Mouse (Mus musculus): ENCODE results near the gene Tmem238. TPM values are rescaled to one million over a fixed set of nuclear protein-coding genes. Genes with fewer than 3 reads are reported as not detected.

The Tmem238 gene
- polyA plus RNA-seq, 1 experiment, result 3.4 TPM

DNA sequence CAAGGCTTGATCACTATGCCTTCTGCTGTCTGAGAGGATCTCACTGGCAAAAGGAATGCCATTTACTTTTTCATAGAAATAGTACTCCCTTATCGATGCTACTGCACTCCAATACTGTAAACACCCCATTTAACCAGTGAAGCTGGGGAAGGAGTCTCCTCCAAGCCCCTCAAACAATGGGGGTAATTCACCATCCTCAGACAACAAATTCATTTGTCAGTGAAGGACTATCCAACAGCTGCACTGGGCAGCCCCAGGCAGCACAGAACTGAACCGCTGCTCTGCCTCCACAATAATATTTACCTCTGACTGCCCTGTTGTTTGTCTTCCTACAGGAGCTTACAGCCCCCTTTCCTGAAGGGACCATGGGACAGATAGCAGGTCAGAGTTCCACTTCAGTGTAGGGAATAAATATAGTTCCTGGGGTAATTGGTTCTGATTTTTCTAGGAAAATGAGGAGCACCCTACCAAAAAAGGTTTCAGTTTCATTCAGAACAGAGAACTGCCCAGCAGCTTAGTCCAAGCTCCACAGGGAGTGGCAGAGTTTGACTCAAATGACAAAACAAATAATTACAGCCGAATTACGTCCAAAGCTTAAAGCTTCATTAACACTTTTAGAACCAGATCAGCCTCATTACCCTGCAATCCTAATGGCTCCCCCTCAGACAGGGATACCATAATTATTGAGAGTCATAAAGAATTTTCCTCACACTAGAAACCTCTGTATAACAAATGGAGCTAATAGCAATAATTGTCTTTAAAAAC is 24.3 kb downstream of the Tmem238 start:
- DNase-seq (ENCODE audit: low read depth), result peak; percentile 61
- TF ChIP-seq POLR2A (IDR thresholded peaks at IDR 0.05; ENCODE audit: borderline replicate concordance, extremely low read depth, insufficient read depth, insufficient read length, poor library complexity, severe bottlenecking) (no peak), CTCF (IDR thresholded peaks at IDR 0.05; ENCODE audit: borderline replicate concordance, extremely low read depth, insufficient read depth, insufficient read length) (no peak)

DNA sequence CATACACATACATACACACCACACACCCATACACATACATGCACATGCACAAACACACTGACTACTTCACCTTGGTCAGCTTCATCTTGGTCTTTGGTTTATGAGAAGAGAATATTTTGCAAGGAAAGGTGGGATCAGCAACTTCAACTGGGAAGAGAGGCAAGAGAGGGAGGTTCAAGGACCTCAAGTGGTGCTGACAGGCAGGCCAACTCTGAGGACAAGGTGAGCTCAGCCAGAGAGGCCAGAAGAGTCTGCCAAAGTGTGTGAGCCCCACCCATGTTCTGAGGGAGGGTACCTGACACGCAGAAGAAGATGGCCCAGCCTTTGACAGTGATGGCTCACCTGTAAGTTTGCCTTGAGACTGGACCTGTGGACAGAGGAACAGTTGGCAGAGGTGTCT is 29.8 kb downstream of the Tmem238 start:
- TF ChIP-seq CTCF (IDR thresholded peaks at IDR 0.05; ENCODE audit: borderline replicate concordance, extremely low read depth, insufficient read depth, insufficient read length) (no peak), POLR2A (IDR thresholded peaks at IDR 0.05; ENCODE audit: borderline replicate concordance, extremely low read depth, insufficient read depth, insufficient read length, poor library complexity, severe bottlenecking) (no peak)
- no peak for DNase-seq (ENCODE audit: low read depth)

- no peak for TF ChIP-seq CTCF (IDR thresholded peaks at IDR 0.05; ENCODE audit: borderline replicate concordance, extremely low read depth, insufficient read depth, insufficient read length)
- no peak for TF ChIP-seq POLR2A (IDR thresholded peaks at IDR 0.05; ENCODE audit: borderline replicate concordance, extremely low read depth, insufficient read depth, insufficient read length, poor library complexity, severe bottlenecking)
These were observed 36.5 kb downstream of the Tmem238 start, which contains the start of gene Cox6b2 for GRCm38 (mm10) chr7:4752821-4753570. Gene Cox6b2, minus strand, starts transcription at chr7:4753094.

DNA sequence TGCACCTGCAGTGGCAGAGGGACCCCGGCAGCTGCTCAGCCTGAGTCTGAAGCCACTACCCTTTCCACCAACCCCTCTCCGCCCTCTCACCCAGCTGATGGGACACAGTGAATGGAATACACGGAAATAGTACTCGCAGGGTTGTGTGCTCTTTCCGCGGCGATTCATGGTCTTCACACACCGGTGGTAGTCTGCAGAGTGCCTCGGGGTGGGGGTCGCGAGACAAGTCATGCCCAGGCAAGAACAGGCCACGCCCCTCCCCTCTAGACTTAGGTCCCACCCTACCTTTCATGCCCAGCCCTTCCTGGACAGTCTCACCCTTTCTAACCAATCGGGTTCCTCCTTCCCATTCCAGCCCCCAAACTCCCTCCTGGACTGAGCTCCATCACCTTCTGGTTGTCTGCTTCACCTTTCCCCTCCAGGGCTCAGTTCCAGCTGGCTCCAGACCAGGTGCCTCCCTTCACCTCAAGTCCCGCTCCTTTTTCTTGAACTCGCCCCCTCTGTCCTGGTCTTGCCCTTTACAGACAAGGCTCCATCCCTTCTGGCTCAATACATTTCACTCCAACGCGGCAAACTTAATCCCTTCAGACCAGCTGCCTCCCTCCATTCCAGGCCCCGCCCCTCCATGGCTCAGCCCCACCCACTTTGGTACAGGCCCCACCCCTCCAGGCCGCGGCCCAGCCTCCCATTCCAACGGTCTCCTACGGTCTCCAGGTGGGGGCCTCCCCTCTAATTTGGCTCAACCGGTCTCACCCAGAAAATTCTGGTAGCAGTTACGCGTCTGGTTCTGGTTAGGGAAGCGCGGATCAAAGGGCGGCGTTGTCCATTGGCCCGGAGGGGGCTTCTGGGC is 37.3 kb downstream of the Tmem238 start:
- peak; percentile 49 for DNase-seq (ENCODE audit: low read depth)
- TF ChIP-seq CTCF (IDR thresholded peaks at IDR 0.05; ENCODE audit: borderline replicate concordance, extremely low read depth, insufficient read depth, insufficient read length) (no peak), POLR2A (IDR thresholded peaks at IDR 0.05; ENCODE audit: borderline replicate concordance, extremely low read depth, insufficient read depth, insufficient read length, poor library complexity, severe bottlenecking) (no peak)

More at GRCm38 (mm10) chr7:4752821-4753570, 36.5 kb downstream of the Tmem238 start, which contains the start of gene Cox6b2:
- DNase-seq (ENCODE audit: low read depth), result peak; percentile 95

- DNase-seq (ENCODE audit: low read depth), result no peak
- TF ChIP-seq CTCF (IDR thresholded peaks at IDR 0.05; ENCODE audit: borderline replicate concordance, extremely low read depth, insufficient read depth, insufficient read length), result no peak
- TF ChIP-seq POLR2A (IDR thresholded peaks at IDR 0.05; ENCODE audit: borderline replicate concordance, extremely low read depth, insufficient read depth, insufficient read length, poor library complexity, severe bottlenecking), result no peak
These were observed 40.3 kb downstream of the Tmem238 start for GRCm38 (mm10) chr7:4749169-4749568.

DNA sequence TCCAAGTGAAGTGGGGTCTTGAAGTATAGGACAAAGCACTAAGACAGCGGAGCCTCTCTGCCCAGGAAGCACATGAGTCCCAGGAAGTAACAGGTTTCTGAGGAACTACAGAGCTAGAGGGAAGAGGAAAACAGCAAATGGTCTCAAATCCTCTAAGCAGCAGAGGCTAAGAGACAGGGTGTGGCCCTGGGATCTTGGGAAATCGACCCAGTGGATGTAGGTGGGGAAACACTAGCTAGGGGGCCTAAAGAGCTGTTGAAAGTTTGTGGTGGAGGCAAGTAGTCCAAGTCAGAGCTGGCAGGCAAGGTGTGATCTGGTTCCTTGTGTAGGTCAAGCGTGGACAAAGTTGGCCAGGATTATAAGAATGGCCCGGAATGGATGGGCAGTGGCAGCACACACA is 41.1 kb downstream of the Tmem238 start:
- no peak for DNase-seq (ENCODE audit: low read depth)
- TF ChIP-seq POLR2A (IDR thresholded peaks at IDR 0.05; ENCODE audit: borderline replicate concordance, extremely low read depth, insufficient read depth, insufficient read length, poor library complexity, severe bottlenecking) (no peak), CTCF (IDR thresholded peaks at IDR 0.05; ENCODE audit: borderline replicate concordance, extremely low read depth, insufficient read depth, insufficient read length) (no peak)

GRCm38 (mm10) chr7:4747156-4747899 is 42.1 kb downstream of the Tmem238 start:
- DNase-seq (ENCODE audit: low read depth), result no peak
- TF ChIP-seq CTCF (IDR thresholded peaks at IDR 0.05; ENCODE audit: borderline replicate concordance, extremely low read depth, insufficient read depth, insufficient read length), result no peak
- TF ChIP-seq POLR2A (IDR thresholded peaks at IDR 0.05; ENCODE audit: borderline replicate concordance, extremely low read depth, insufficient read depth, insufficient read length, poor library complexity, severe bottlenecking), result no peak

DNA sequence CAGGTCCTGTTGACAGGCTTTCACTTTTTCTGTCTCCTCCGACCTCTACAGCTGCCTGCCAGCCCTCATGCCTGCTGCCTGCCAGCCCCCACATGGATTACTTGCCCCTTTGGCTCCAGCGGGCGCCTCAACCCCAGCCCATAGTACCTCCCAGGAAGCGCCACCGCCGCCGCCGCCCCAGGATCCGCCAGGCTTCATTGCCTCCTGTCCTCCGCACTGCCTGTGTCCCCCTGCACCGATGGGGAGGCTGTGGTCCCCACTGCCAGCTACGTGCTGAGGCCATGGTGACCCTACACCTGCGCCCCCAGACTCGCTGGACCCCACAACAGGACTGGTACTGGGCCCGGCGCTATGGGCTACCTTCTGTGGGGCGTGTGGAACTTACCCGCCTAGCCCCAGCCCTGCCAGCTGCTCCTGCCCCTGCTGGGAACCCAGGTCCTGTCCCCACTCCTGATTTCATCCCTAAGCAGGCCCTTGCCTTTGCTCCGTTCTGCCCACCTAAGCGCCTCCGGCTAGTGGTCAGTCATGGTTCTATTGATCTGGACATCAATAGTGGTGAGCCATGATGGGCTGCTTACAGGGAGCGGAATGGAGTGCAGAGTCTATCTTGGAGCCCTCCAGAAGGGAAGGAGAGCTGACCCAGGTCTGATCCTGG is 43.0 kb downstream of the Tmem238 start:
- DNase-seq (ENCODE audit: low read depth), result no peak
- TF ChIP-seq POLR2A (IDR thresholded peaks at IDR 0.05; ENCODE audit: borderline replicate concordance, extremely low read depth, insufficient read depth, insufficient read length, poor library complexity, severe bottlenecking), result no peak
- no peak for TF ChIP-seq CTCF (IDR thresholded peaks at IDR 0.05; ENCODE audit: borderline replicate concordance, extremely low read depth, insufficient read depth, insufficient read length)

- no peak for DNase-seq (ENCODE audit: low read depth)
- TF ChIP-seq CTCF (IDR thresholded peaks at IDR 0.05; ENCODE audit: borderline replicate concordance, extremely low read depth, insufficient read depth, insufficient read length) (no peak), POLR2A (IDR thresholded peaks at IDR 0.05; ENCODE audit: borderline replicate concordance, extremely low read depth, insufficient read depth, insufficient read length, poor library complexity, severe bottlenecking) (no peak)
These were observed 44.6 kb downstream of the Tmem238 start for GRCm38 (mm10) chr7:4744886-4745285.

DNA sequence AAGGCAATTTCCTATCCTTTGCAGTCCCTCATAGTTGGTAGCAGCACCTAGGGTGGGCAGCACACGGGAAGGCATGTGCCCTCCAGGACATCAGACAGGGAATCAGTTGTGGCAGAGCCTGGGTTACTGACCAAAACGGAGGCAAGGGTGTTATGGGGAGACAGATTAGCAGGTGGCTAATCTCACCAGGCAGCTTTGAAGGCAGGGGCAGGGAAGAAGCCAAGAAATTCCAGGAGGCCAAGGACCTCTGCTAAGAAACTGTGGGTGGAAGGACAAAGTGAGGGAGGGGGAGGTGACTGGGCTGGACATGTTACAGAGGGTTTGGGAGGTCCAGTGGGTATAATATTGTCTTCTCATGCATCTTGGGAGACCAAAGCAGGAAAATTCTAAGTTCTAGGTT is 46.1 kb downstream of the Tmem238 start:
- DNase-seq (ENCODE audit: low read depth), result no peak
- TF ChIP-seq CTCF (IDR thresholded peaks at IDR 0.05; ENCODE audit: borderline replicate concordance, extremely low read depth, insufficient read depth, insufficient read length) (no peak), POLR2A (IDR thresholded peaks at IDR 0.05; ENCODE audit: borderline replicate concordance, extremely low read depth, insufficient read depth, insufficient read length, poor library complexity, severe bottlenecking) (no peak)
